Mouse (Mus musculus) spleen, postnatal 4 days (tissue): ENCODE measurements at regions not wholly inside any gene's neighbourhood (a gene's known extent, or its start where the extent isn't known, plus 50 kb on each side); places are given as distances from the start of the nearest gene placed in this dataset.

ENCODE experiments used
- DNase-seq, 2 experiments: peaks; one replicate each; pipeline ENCODE4 v3.0.0; 2022; ENCODE audit warnings: low spot score in 2 of 2

DNA sequence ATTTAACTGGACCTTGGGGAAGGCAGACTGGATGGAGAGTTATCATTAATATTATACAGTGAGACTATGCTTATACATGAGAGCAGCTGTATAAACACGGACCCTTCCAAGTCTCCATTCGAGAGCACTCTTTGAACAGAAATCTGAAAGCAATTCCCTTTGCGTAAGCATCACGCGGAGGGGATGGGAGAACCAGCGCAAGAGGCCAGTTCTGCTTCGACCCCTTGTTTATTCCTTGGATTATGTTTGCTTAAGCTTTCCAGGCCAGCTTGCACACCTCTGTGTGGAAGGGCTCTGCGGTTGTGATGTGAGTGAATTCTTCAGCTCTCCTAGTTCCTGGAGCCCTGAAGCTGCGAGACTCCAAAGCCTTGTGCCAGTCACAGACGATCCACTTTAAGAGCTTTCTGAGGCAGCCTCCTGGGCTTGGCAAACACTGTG lies 109.2 kb upstream of the Fbxo11 start:
- no peak for DNase-seq

DNA sequence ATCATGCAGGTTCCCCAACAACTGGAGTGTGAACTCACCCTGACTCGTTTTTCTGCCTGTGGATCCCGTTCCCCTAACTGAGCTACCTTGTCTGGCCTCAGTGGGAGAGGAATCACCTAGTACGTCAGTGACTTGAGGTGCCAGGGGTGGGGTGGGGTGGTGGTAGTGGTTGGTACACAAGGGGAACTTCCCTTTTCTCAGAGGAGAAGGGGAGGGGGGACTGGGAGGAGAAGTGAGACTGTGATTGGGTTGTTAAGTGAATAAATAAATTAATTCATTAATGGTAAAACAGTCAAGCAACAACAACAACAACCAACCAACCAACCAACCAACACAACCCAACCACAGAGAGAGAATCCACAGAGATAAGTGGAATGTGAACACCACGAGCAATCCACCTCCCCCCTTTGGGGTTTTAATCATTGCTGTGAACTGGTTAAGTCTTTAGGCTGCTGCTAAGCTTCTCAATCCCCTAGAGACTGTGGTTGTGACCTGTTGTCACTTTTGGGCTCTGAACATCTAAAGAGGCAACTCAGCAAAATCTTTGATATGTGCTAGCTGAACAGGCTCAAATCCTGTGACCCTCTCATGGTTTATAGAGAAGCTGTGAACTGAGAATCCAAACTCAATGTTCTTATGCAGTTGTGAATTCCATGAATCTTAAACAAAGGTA lies 111.0 kb upstream of the Fbxo11 start:
- DNase-seq = peak in 1 of 2 experiments; percentile 22

DNA sequence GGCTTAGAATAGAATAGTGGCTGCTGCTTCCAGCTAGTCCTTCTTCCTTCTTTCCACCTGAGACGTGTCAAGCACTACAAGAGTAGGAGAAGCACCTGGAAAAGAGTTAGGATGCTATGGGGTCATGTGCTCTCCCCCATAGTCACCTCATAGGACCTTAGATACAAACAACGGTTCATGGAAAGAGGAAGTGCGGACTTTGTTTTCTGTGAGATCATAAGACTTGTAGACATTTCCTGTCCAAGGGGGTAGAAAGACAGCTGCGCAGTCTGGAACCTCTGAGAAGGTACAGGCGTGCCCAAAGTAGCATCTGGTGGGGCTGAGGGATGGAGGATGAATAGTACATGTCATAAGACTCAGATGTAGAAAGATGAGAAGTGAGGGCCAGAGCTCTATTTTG lies 125.6 kb upstream of the Fbxo11 start:
- DNase-seq = peak in 1 of 2 experiments; percentile 24

DNA sequence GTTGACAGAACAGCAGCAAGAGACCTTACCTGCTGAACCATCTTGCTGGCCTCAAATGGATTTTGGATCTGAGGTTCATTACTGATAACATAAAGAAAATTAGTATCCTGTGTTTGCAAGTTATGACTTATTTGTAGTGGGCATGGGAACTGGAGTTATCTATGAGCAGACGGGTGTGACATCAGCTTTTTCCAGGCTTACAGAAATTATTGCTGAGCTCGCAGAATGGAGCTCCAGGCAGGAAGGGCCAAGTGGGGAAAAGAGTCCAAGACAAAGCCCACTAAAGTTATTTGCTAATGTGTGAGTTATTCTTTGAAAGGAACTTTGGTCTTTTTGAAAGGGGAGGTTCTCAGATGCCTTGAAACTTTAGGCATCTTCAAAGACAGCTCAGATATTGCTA lies 126.4 kb upstream of the Fbxo11 start:
- no peak for DNase-seq

DNA sequence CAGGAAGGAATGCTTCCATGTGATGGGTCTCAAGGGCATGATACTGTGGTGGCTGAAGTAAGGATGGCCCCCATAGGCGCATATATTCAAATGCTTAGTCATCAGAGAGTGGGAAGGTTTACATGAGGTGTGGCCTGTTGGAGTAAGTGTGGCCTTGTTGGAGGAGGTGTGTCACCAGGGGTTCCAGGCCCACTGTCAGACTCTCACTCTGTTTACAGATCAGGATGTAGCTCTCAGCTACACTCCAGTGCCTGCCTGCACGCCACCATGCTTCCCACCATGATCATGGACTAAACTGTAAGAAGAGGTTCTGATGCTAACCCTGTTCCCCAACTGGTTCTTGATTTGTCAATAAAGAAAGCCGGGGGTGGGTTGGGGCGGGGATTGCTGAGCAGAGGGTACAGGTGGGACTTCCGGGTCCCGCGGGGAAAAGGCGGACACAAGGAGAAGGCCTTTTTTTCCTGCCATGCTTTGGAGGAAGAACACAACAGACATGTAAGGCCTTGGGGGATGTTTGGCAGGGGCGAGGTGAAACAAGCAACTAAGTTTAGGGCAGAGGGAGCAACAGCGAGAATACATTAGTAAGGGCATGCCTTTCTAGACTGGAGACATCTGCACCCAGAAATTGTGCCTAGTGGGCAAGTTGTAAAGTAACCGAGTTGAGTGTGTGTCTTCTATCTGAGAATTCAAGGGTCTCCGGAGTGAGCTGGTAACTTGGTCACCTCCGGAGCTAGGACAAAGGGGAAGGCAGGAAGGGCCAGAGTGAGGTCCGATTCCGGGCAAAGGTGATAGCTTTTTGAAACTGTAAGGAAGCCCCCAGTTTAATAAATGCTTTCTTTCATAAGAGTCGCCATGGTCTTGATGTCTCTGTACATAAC lies 127.1 kb upstream of the Fbxo11 start:
- DNase-seq = no peak

DNA sequence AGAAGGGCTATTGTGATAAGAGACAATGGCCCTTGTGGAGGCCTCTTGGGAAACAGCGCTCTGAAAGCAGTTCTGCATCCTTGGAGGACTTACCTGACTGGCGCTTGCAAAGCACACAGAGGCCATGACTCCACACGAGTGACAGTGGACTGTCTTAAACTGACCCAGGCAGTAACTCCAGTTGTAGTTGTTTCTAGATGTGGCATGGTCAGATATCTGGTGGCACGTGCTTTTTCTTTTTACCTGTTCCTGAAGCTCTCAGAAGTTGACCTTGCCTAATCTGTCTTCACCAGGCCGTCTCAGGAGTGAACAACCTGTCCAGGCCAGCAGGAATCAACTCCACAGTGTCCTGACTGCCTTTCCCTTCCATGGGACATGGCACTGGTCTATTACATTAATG lies 129.6 kb upstream of the Fbxo11 start:
- DNase-seq = no peak

DNA sequence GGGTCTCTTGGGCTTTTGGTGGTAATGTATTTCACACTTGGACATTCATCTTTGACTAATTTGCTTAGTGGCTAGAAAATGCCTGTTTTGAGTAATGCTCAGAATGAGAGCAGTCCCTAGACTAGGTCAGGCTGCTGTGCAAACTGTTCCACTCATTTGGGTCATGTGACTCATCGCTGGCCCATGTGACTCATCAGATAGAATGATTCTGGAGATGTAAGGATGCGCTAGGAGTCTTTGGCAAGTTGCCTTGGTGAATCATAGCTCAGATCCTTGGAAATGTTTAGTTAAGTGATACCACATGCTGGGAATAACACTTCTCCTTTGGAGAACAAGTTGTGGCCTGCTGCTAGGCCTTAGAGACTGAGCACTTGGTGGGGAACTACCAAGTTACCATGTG lies 130.2 kb upstream of the Fbxo11 start:
- no peak for DNase-seq

DNA sequence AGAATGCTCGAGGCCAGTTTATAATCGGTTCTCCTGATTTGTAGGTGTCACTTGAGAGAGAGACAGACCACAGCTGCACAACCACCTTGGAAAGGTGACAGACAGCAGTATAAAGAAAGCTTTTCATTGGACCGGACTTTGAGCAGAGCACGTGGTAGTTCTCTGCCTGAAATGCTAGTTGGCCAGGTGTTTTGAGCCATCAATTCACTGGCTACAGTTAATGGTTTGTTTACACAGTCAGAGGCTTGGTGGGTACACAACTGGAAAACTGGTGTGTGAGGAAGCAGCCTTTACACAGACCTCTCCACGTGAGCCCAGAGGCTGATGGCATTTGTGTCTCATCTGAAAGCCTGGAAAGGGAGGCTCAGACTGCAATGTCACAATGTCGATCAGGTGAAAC lies 130.8 kb upstream of the Fbxo11 start:
- DNase-seq = no peak

DNA sequence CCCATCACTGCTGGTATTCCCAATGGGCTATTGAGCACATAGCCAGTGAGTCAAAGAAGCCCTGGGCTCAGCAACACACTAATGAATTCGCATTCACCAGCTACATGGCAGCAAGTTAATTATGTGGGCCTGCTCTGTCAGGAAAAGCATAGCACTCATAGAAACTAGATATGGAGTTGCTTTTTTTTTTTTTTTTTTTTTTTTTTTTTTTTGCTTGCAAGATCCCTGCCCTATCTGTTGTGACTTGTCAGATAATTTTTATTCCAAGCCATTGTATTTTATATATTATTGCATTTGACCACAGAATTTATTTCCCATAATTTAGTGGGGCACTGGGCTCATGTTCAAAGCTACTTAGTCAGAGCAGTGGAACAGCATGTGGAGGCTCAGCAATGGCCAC lies 131.2 kb upstream of the Fbxo11 start:
- no peak for DNase-seq

DNA sequence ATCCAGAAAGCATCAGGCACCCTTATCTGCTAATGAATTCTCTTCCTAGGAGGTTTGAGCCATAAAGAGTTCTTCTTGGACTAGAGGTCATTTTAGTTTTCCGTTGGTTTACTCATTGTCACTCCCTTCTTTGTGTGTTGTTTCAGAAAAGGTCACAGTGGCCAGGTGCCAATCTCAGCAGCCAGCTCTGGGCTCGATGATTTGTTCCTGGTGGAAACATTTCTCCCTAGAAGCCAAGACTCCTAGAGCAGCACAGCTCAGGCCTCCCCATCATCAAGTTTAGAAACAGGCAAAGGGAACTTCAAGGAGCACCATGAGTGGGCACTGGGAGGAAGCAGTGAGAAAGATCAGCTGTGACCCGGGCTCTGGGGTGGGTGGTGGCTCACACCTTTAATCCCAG lies 132.3 kb upstream of the Fbxo11 start:
- DNase-seq = no peak

DNA sequence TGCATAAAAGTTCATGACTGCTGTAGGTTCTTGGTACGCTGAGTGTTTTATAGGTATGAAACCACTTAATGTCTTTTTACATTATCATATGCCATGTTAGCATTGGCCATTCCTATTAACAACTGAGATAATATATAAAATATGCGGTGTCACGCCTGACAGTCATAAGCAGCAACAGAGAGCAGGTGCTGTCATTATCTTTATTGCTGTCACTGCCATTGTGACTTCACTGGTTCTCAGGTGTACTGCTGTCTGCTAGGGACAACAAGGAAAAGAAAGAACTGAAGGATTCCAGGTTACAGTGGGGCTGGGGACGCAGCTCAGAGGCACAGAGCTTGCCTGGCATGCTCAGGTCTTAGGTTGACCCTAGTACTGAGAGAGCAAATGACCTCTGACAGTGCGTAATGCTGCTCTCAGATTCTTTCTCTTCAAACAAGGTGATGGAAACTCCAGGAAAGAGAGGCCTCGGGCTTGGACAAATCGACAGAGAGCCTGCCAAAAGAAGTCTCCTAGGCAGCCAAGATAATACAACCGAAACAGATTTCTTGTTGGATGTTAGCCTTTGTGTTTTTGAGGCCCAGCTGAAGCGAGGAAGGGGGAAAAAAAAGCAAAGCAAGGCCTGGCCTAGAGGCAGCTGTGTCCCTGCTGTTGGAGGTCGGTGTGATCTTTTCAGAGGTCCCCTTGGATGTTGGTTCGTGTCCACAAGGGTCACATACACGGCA lies 136.3 kb upstream of the Fbxo11 start:
- DNase-seq = no peak

DNA sequence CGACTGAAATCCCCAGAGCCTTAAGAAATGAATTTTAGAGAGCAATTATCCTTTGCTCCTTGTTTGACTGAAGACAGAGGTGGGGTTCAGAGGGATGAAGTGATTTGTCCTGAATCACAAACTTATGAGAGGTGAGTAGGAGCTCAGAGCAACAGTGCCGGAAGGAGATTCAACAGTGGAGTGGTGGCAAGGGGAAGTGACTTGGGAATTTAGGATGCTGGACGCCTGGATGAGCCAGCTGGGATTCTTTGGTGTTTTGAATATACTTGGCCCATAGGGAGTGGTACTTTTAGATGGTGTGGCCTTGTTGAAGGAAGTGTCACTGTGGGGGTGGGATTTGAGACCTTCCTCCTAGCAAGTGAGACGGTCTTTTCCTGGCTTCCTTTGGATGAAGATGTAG lies 137.1 kb upstream of the Fbxo11 start:
- no peak for DNase-seq

DNA sequence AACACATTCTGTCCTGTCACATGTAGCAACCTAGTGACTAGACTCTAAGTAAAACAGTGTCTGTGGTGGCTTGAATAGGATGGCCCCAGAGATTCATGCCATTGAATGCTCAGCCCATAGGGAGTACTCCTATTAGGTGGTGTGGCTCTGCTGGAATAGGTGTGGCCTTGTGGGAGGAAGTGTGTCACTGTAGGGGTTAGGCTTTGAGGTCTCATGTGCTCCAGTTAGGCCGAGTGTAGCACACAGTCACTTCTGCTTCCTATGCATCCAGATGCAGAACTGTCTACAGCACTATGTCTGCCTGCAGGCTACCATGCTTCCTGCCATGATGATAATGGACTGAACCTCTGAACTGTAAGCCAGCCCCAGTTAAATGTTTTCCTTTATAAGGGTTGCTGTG lies 144.5 kb upstream of the Fbxo11 start:
- no peak for DNase-seq

DNA sequence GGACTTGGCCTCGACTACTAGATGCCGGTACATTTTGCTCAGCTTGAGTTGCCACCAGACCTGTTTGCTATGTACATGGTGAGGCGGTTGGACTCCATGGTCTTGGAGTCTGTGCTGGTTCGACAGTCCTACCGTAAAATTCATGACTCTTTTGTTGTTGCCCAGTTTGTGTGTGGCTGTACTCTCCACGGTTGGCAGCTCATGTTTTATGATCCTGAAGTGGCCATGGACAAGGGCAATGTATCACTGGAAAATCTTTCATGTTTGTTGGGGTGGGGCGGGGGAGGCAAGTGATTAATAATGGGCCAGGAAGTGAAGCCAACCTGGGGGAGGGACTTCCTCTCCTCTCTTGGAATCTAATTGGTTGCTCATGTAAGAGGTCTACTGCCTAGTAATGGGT lies 147.0 kb upstream of the Fbxo11 start:
- DNase-seq = no peak

DNA sequence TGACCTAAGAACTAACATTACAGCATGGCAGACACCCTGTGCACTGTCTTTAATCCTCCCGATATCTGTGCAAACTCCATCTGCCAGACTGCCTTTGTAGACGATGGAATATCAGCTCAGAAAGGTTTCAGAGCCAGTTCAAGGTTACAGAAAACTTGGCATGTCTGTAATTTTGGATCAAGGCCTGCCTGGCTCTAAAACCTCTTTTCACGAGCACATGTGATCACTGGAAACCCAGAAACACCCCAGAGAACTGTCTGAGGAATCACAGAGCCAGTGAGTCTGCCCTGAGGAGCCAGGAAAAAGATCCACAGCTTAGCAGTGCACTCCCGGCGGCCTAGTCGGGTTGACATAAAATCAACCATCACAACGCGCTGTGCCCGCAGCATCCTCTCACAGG lies 149.7 kb upstream of the Fbxo11 start:
- no peak for DNase-seq

DNA sequence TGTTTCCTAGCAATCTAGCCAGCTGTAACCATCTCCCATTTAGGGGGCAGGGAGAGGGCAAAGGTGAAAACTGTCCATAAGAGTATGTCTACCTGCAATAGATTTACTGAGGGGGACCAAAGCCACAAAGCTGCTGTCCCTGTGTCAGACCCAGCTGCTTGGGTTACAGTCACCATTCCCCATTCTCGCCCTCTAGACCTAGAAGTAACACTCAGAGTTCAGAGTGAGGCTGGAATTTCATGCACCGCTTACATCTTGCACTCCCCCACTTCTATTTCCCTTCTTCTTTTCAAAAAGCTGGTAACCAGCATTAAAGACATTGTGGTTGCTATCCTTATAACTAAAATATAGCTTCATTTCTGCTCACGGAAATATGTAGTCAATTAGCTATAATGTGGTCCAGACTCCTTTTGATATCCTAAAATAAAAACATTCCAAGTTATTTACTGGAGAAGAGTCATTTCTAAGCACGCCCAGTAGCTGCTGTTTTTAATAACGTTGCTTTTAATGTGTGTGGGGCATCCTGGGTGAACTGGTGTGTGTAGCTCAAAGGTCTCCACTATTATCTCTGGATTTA lies 157.4 kb upstream of the Fbxo11 start:
- DNase-seq = no peak

DNA sequence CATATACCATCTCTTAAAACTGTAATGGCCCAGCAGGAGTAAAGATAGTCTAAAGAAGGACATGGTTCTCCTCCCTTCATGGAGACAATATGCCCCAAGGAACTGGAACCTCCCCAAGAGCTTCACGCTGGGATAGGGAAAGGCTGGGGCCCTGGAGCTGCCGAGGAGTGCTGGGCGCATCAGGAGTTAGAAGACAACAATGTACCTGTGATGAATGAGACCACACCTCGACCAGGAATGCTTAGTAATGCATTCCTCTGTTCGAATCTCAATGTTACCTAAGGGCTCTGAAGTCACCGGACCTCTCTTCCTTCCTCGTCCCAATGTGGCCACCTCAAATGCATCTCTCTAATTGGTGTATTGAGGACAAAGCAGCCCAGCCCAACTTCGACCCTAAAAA lies 175.4 kb upstream of the Fbxo11 start:
- DNase-seq = peak in 1 of 2 experiments; percentile 30

DNA sequence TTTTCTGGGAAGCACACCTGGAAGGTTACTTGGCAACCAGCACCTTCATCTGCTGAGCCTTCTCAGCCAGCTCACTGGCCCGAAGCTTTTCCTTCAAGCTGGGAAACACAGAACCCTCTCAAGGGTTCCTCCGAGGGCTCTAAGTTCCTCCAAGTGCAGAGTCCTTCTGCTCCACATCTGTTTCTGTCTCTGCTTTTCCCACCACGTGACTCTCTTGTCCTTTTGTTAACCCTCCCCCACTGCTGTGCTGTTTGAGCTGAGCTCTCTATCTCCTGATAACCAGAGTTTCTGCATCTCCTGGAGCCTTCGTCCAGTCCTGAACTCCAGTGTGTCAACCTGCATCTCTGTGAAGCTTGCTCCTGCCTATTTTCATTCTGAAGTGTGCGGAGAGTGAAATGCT lies 183.5 kb upstream of the Fbxo11 start:
- no peak for DNase-seq

DNA sequence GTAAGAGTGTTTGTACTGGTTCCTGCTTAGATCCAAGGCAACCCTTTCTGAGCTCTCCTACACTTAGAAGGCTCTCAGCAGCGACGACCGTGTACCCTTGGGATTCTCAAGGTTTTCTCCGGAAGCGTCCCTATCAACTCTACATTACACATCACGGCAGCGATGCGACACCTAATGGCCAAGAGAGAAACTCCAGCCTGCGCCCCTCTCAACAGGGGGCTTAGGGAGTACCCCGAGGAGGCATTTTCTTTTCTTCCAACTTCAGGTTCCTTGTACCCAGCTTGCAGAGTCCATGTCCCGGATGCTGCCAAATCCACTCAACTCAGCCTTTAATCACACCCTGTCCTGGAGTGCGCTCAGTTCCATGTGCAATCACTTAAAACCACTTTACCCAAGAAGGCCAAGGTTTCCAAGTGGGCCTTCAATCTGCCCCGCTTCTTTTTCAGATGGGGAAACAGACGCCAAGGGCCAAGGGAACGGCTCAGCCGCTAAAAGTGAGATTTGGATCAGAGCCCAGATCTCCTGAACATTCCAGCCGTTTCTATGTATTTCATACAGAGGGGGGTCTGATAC lies 186.9 kb upstream of the Fbxo11 start:
- peak; percentile 28 to 71 for DNase-seq

DNA sequence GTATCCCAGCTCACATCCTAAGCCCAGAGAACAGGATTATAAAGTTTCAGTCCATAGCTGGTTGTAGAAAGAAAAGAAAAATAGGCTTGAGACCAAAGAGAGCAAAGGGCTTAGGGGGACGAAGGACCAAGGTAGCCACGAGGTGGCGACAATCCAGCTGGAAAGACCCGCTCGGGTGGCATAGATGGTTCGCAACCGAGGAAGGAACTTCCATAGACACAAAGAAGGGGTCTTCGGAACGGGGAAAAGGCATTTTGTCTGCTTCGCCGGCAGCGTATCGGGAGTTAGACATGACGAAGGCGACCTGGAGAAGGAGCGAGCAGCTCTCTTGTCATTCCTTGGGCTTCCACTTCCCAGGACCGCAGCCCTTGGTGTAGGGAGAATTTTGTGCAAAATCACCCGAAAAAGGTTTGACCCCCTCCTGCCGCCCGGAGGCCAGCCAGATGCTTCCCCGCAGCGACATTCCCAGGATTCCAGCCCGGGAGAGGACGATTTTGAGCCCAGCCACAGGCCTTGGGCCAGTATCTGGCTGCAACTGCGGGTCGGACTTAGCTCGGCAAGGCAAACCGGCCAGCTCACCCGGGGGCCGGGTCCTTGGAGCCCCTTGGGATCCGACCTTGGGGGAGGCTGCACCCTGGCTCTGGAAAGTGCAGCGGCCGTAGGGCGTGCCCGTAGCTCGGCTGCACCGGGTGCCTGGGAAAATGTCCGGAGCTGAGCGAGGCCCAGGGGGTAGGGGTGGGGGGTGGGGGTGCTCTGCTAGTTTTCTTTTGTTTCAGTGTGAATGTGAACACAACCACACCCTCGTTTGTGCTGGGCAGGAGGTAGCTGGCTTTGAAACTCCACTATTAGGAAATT lies 184.5 kb upstream of the Foxn2 start:
- DNase-seq = peak; percentile 56 to 82
